Mouse (Mus musculus): Measurements from ENCODE around the gene Hmcn2. TPM values are rescaled to one million over a fixed set of nuclear protein-coding genes. Genes with fewer than 3 reads are reported as not detected.

The Hmcn2 gene
- polyA plus RNA-seq, 1 experiment from 2014 or later: 0.06 TPM

- peaks cover 4% of the 10 kb centered on the region for H3K9me3 ChIP-seq (replicated peaks)
- no peak for ATAC-seq
- no peak overlapping the region for H3K9ac ChIP-seq
- H3K36me3 ChIP-seq (ENCODE audit: poor library complexity, severe bottlenecking): no peaks in the 10 kb centered on the region
- no peak overlapping the region for H3K4me3 ChIP-seq
- peaks cover 45% of the 10 kb centered on the region for H3K27me3 ChIP-seq
- 43% methylated on average over 5 of the region's 5 CpGs for WGBS
- peaks cover 13% of the 10 kb centered on the region for H3K4me1 ChIP-seq
- no peak overlapping the region for H3K4me2 ChIP-seq
- H3K27ac ChIP-seq: no peak overlapping the region
These were observed 160.5 kb downstream of the Hmcn2 start for GRCm38 (mm10) chr2:31474686-31475085.

- Histone ChIP-seq H3K27me3 (peaks cover 40% of the 10 kb centered on the region), H3K27ac (no peak overlapping the region), H3K4me1 (0 out of 2 replicates have a peak, but pooled peaks cover 3% of the 10 kb centered on the region), H3K9me3 (replicated peaks) (peaks cover 4% of the 10 kb centered on the region), H3K4me2 (no peak overlapping the region), H3K9ac (no peak overlapping the region), H3K4me3 (no peak overlapping the region), H3K36me3 (ENCODE audit: poor library complexity, severe bottlenecking) (no peaks in the 10 kb centered on the region)
- WGBS: 64% methylated on average over 10 of the region's 10 CpGs
- ATAC-seq: no peak
These were observed 162.0 kb downstream of the Hmcn2 start for GRCm38 (mm10) chr2:31476107-31476820.

GRCm38 (mm10) chr2:31477234-31478161 lies 163.3 kb downstream of the Hmcn2 start:
- H3K4me2 ChIP-seq: no peak overlapping the region
- no peak overlapping the region for H3K4me3 ChIP-seq
- H3K27ac ChIP-seq: no peak overlapping the region
- no peaks in the 10 kb centered on the region for H3K36me3 ChIP-seq (ENCODE audit: poor library complexity, severe bottlenecking)
- H3K27me3 ChIP-seq: peaks cover 40% of the 10 kb centered on the region
- H3K9me3 ChIP-seq (replicated peaks): peaks cover 4% of the 10 kb centered on the region
- H3K9ac ChIP-seq: no peak overlapping the region
- ATAC-seq: no peak
- WGBS: 77% methylated on average over 12 of the region's 12 CpGs
- 0 out of 2 replicates have a peak, but pooled peaks cover 3% of the 10 kb centered on the region for H3K4me1 ChIP-seq

- Histone ChIP-seq H3K9ac (no peak overlapping the region; the same call in 1 of the 2 replicates), H3K27me3 (peaks cover 87% of the 10 kb centered on the region), H3K36me3 (ENCODE audit: poor library complexity, severe bottlenecking) (no peaks in the 10 kb centered on the region), H3K4me3 (no peak overlapping the region), H3K4me2 (no peak overlapping the region), H3K4me1 (no peaks in the 10 kb centered on the region), H3K9me3 (replicated peaks) (no peaks in the 10 kb centered on the region), H3K27ac (no peak overlapping the region)
- ATAC-seq: peak; percentile 86
- 27% methylated on average over 8 of the region's 8 CpGs for WGBS
These were observed 168.8 kb downstream of the Hmcn2 start for GRCm38 (mm10) chr2:31482914-31483575.

GRCm38 (mm10) chr2:31484187-31484586 lies 170.0 kb downstream of the Hmcn2 start:
- 19% methylated on average over 5 of the region's 5 CpGs for WGBS
- Histone ChIP-seq H3K4me3 (no peak overlapping the region), H3K27me3 (peaks cover 92% of the 10 kb centered on the region), H3K4me1 (peaks cover 2% of the 10 kb centered on the region; the same call in 1 of the 2 replicates), H3K4me2 (no peak overlapping the region), H3K36me3 (ENCODE audit: poor library complexity, severe bottlenecking) (no peaks in the 10 kb centered on the region), H3K9ac (no peak overlapping the region), H3K27ac (no peak overlapping the region), H3K9me3 (replicated peaks) (no peaks in the 10 kb centered on the region)
- peak; percentile 44; the same call in 1 of the 2 replicates for ATAC-seq

GRCm38 (mm10) chr2:31489166-31489565 lies 175.0 kb downstream of the Hmcn2 start:
- 29% methylated on average over 12 of the region's 12 CpGs for WGBS

GRCm38 (mm10) chr2:31490556-31490955 lies 176.3 kb downstream of the Hmcn2 start:
- ATAC-seq: no peak
- peaks cover 97% of the 10 kb centered on the region for H3K27me3 ChIP-seq
- WGBS: 93% methylated on average over 2 of the region's 2 CpGs
- no peak overlapping the region for H3K9ac ChIP-seq
- H3K36me3 ChIP-seq (ENCODE audit: poor library complexity, severe bottlenecking): no peaks in the 10 kb centered on the region
- no peak overlapping the region for H3K4me3 ChIP-seq
- no peaks in the 10 kb centered on the region for H3K9me3 ChIP-seq (replicated peaks)
- no peak overlapping the region for H3K4me2 ChIP-seq
- no peak overlapping the region for H3K27ac ChIP-seq
- H3K4me1 ChIP-seq: peaks cover 33% of the 10 kb centered on the region

More at GRCm38 (mm10) chr2:31489166-31489565, 175.0 kb downstream of the Hmcn2 start:
- Histone ChIP-seq H3K27ac (no peak overlapping the region), H3K4me2 (no peak overlapping the region), H3K9ac (no peak overlapping the region), H3K4me3 (no peak overlapping the region), H3K27me3 (peaks cover 98% of the 10 kb centered on the region), H3K9me3 (replicated peaks) (no peaks in the 10 kb centered on the region), H3K4me1 (peaks cover 21% of the 10 kb centered on the region), H3K36me3 (ENCODE audit: poor library complexity, severe bottlenecking) (no peaks in the 10 kb centered on the region)
- ATAC-seq: peak; percentile 53; the same call in 1 of the 2 replicates

GRCm38 (mm10) chr2:31492308-31492707 lies 178.1 kb downstream of the Hmcn2 start:
- ATAC-seq: no peak
- no peak overlapping the region for H3K9ac ChIP-seq
- no peaks in the 10 kb centered on the region for H3K9me3 ChIP-seq (replicated peaks)
- no peaks in the 10 kb centered on the region for H3K36me3 ChIP-seq (ENCODE audit: poor library complexity, severe bottlenecking)
- no peak overlapping the region for H3K4me3 ChIP-seq
- peaks cover 51% of the 10 kb centered on the region for H3K4me1 ChIP-seq
- H3K4me2 ChIP-seq: no peak overlapping the region
- peaks cover 99% of the 10 kb centered on the region for H3K27me3 ChIP-seq
- H3K27ac ChIP-seq: no peak overlapping the region
- WGBS: 96% methylated on average over 8 of the region's 8 CpGs

GRCm38 (mm10) chr2:31493243-31493642 lies 179.0 kb downstream of the Hmcn2 start:
- peak overlapping the region; percentile 6; the same call in 1 of the 2 replicates for H3K4me2 ChIP-seq
- ATAC-seq: peak; percentile 36; the same call in 1 of the 2 replicates
- H3K27me3 ChIP-seq: peaks cover 99% of the 10 kb centered on the region
- no peaks in the 10 kb centered on the region for H3K36me3 ChIP-seq (ENCODE audit: poor library complexity, severe bottlenecking)
- H3K27ac ChIP-seq: no peak overlapping the region
- H3K9me3 ChIP-seq (replicated peaks): no peaks in the 10 kb centered on the region
- 8% methylated on average over 11 of the region's 11 CpGs for WGBS
- no peak overlapping the region for H3K4me3 ChIP-seq
- peaks cover 60% of the 10 kb centered on the region for H3K4me1 ChIP-seq
- no peak overlapping the region for H3K9ac ChIP-seq

- Histone ChIP-seq H3K27ac (no peak overlapping the region), H3K9me3 (replicated peaks) (no peaks in the 10 kb centered on the region), H3K4me3 (no peak overlapping the region), H3K36me3 (ENCODE audit: poor library complexity, severe bottlenecking) (no peaks in the 10 kb centered on the region), H3K27me3 (peaks cover 99% of the 10 kb centered on the region), H3K4me2 (no peak overlapping the region), H3K4me1 (peaks cover 67% of the 10 kb centered on the region), H3K9ac (0 out of 2 replicates have a peak overlapping the region, but pooled peaks have one; percentile 21)
- 39% methylated on average over 5 of the region's 5 CpGs for WGBS
- ATAC-seq: no peak
These were observed 180.1 kb downstream of the Hmcn2 start for GRCm38 (mm10) chr2:31494315-31494714.

- H3K9me3 ChIP-seq (replicated peaks): no peaks in the 10 kb centered on the region
- peak overlapping the region; percentile 39 for H3K4me2 ChIP-seq
- ATAC-seq: no peak
- H3K9ac ChIP-seq: 0 out of 2 replicates have a peak overlapping the region, but pooled peaks have one; percentile 26
- H3K4me3 ChIP-seq: no peak overlapping the region
- peaks cover 92% of the 10 kb centered on the region for H3K27me3 ChIP-seq
- 11% methylated on average over 13 of the region's 13 CpGs for WGBS
- peaks cover 73% of the 10 kb centered on the region for H3K4me1 ChIP-seq
- no peaks in the 10 kb centered on the region for H3K36me3 ChIP-seq (ENCODE audit: poor library complexity, severe bottlenecking)
- H3K27ac ChIP-seq: no peak overlapping the region; the same call in 1 of the 2 replicates
These were observed 180.8 kb downstream of the Hmcn2 start for GRCm38 (mm10) chr2:31495046-31495476.

All from forebrain, embryonic 13.5 days (tissue).